Mouse (Mus musculus) myocyte (in vitro differentiated cells): ENCODE measurements around the gene Kif5c. TPM values are rescaled to one million over a fixed set of nuclear protein-coding genes. Genes with fewer than 3 reads are reported as not detected.
A peak's percentile ranks its signal among the peaks of the same experiment; 100 is the strongest.

Source experiments
- H3K27me3 ChIP-seq: one replicate; pipeline ENCODE4 v1.6.1; 2011; ENCODE audit not compliant: control insufficient read depth, insufficient read depth, insufficient read length
- H3K36me3 ChIP-seq: one replicate; pipeline ENCODE4 v1.6.1; 2011; ENCODE audit not compliant: control insufficient read depth, insufficient read depth
- H3K4me2 ChIP-seq: one replicate; pipeline ENCODE4 v1.6.1; 2011; ENCODE audit warnings: low read depth, control low read depth
- H3K4me3 ChIP-seq: one replicate; pipeline ENCODE4 v1.5.1; 2011; ENCODE audit warnings: mild to moderate bottlenecking, control low read depth, moderate library complexity
- H3K79me2 ChIP-seq: one replicate; pipeline ENCODE4 v1.6.1; 2011; ENCODE audit not compliant: control insufficient read depth, insufficient read depth
- H3ac ChIP-seq: one replicate; pipeline ENCODE4 v1.6.1; 2011; ENCODE audit not compliant: control insufficient read depth, insufficient read length
- CEBPB ChIP-seq: IDR thresholded peaks from 2 replicates; pipeline ENCODE4 v1.6.1; 2011; ENCODE audit warnings: mild to moderate bottlenecking, moderate library complexity; ENCODE audit not compliant: poor library complexity, insufficient read depth, severe bottlenecking
- E2F4 ChIP-seq: IDR thresholded peaks from one replicate; pipeline ENCODE4 v1.6.1; 2011; ENCODE audit warnings: mild to moderate bottlenecking, control low read depth, moderate library complexity; ENCODE audit not compliant: insufficient read depth
- MAX ChIP-seq: IDR thresholded peaks from one replicate; pipeline ENCODE4 v1.6.1; 2011; ENCODE audit warnings: low read depth, mild to moderate bottlenecking, control low read depth
- MYOD1 ChIP-seq, 3 experiments: IDR thresholded peaks; one replicate each; pipeline ENCODE4 v1.6.1; 2011; ENCODE audit warnings: control low read depth in 2 of 3, low read depth in 2 of 3, mild to moderate bottlenecking in 2 of 3, moderate library complexity in 1 of 3; ENCODE audit not compliant: insufficient read length in 2 of 3, control insufficient read depth in 1 of 3
- MYOG ChIP-seq, 3 experiments: IDR thresholded peaks; one replicate each; pipeline ENCODE4 v1.6.1; 2011; ENCODE audit warnings: control low read depth in 2 of 3, low read depth in 2 of 3, mild to moderate bottlenecking in 2 of 3; ENCODE audit not compliant: insufficient read length in 2 of 3, control insufficient read depth in 1 of 3, insufficient read depth in 1 of 3
- POLR2A ChIP-seq: IDR thresholded peaks from one replicate; pipeline ENCODE4 v1.6.1; 2011; ENCODE audit warnings: low read depth, mild to moderate bottlenecking, control low read depth, moderate library complexity; ENCODE audit not compliant: insufficient read length
- POLR2AphosphoS2 ChIP-seq: IDR thresholded peaks from one replicate; pipeline ENCODE4 v1.6.1; 2011; ENCODE audit warnings: low read depth, control low read depth; ENCODE audit not compliant: insufficient read length
- REST ChIP-seq: IDR thresholded peaks from one replicate; pipeline ENCODE4 v1.6.1; 2011; ENCODE audit warnings: mild to moderate bottlenecking, control low read depth, moderate library complexity; ENCODE audit not compliant: insufficient read depth, insufficient read length
- SRF ChIP-seq: IDR thresholded peaks from one replicate; pipeline ENCODE4 v1.6.1; 2011; ENCODE audit warnings: low read depth; ENCODE audit not compliant: control insufficient read depth, insufficient read length
- TCF12 ChIP-seq: IDR thresholded peaks from one replicate; pipeline ENCODE4 v1.6.1; 2011; ENCODE audit warnings: mild to moderate bottlenecking, control low read depth; ENCODE audit not compliant: poor library complexity, insufficient read depth, severe bottlenecking
- TCF3 ChIP-seq: IDR thresholded peaks from one replicate; pipeline ENCODE4 v1.6.1; 2011; ENCODE audit warnings: low read depth, control low read depth; ENCODE audit not compliant: insufficient read length
- USF1 ChIP-seq: IDR thresholded peaks from one replicate; pipeline ENCODE4 v1.6.1; 2011; ENCODE audit warnings: low read depth, mild to moderate bottlenecking, control low read depth, moderate library complexity
- polyA plus RNA-seq: library from polyadenylated mRNA; unstranded; fragments of >200 nt; fragmentation: generic; extraction: Trizol; gene quantifications from one replicate; pipeline ENCODE4 v1.2.1, GENCODE M21; 2012; ENCODE audit warnings: missing spikeins

The Kif5c gene
- 6.2 TPM for polyA plus RNA-seq

DNA sequence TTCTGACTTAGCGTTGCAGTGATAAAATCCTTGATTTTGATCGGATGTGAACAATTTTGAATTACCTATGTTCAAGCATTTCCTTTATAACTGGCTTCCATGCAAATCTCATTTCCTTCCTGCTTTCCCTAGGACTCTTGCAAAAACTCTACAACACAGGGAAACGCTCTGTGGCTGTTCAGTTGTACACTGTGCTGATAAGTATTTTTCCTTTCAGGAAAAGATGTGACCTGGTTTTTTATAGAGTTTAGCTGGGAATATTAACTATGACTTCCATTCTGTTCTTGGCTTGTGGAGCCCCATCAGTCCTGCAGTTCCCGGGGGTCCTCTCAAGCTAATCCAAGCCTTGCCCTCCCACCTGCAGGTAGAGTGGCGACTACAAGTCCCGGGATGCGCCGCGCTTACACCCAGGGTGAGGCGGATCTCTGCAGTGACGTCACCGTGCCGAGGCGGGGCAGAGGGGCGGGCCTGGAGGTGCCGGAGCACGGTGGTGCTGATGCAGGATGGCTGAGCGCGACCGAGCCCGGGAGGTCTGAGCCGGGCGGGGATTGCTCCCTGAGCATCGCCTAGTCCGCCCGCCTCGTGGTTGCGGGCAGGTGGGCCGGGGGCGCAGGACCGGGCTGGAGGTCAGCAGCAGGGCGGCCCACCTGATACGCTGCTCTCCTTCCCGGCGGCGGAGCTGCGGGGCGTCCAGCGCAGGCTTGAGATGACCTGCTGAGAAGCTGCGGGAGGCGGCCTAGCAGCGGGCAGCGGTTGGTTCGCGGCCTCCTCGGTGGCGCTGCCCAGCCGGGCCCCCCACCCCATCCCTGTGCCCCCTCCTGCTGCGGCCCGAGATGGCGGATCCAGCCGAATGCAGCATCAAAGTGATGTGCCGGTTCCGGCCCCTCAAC, at the start of gene Kif5c:
Kif5c (plus strand) TSS at position 470 of the 890 bp plus-strand sequence.
- H3K36me3 ChIP-seq, result no peaks in the 10 kb centered on the region
- peak within 1 kb of the TSS; percentile 19 for H3K4me3 ChIP-seq
- peak within 1 kb of the TSS; percentile 92 for H3K4me2 ChIP-seq
- no peak within 1 kb of the TSS for H3ac ChIP-seq
- no peaks in the 10 kb centered on the region for H3K79me2 ChIP-seq
- peak; percentile 56 for TF ChIP-seq POLR2A
- TF ChIP-seq TCF3, result no peak
- TF ChIP-seq TCF12, result no peak
- no peaks in the 10 kb centered on the region for H3K27me3 ChIP-seq

DNA sequence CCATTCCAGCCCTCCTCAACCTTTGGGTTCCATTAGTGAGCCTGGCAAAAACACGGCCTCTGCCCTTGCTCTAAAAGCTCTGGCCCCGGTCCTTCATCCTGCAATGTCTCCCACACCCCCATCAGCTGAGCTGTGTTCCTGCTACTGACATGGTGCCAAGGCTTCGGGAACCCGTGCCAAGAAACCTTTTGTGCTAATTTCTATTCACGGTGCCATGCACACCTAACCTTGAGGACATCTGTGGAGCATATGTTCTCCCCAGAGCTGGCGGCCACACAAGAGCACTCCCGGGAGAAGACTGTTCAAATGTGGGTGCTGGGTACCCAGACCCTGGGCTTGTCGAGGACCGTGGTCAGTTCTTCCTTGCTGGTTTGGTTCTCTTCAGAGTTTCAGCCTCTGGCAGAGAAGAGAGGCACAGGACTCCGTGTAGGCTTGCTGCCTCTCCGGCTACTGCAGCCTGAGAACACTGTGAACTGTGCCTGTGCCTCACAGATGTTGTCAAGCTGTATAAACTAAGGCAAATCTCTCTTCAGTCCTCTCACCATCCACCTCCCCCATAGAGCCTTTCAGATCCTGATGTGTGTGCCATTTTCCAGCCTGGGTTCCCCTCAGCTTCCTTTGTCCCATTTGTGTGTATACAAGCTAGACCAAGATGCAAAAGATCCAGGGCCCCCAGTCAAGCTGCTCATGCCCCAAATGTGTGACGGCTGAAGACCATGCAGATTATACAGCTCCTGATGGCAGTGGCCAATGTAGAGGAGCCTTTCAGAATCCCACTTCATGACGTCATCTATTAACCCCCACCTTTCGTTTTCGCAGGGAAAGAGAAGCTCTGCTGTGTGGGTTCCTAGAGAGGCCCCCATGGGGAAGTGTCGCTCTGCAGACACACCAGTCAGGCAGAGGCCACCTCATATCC, 49.0 kb upstream of the Kif5c start:
- TF ChIP-seq TCF3 (no peak), POLR2AphosphoS2 (no peak), REST (no peak), CEBPB (no peak), POLR2A (no peak), MAX (no peak), TCF12 (no peak)
- no peak overlapping the region for H3ac ChIP-seq
- H3K36me3 ChIP-seq, result no peaks in the 10 kb centered on the region
- H3K27me3 ChIP-seq, result no peaks in the 10 kb centered on the region
- H3K4me3 ChIP-seq, result no peak overlapping the region
- no peak overlapping the region for H3K4me2 ChIP-seq
- H3K79me2 ChIP-seq, result no peaks in the 10 kb centered on the region

DNA sequence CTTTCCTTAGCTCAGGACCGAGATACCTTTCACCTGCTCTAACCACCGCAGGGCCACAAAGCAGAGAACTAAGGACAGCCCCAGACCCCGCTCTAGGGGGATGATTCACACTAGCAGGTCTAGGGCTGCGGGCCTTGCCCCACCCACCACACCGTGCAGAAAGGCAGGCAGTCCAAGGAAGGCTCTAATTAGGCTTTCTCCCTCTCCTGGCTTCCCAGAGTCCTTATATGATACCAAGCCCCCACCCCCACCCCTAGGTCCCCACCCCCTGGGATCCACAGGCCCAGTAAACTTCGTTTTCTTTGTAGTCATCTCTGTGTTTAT, 48.4 kb upstream of the Kif5c start:
- no peaks in the 10 kb centered on the region for H3K36me3 ChIP-seq
- H3K27me3 ChIP-seq, result no peaks in the 10 kb centered on the region
- no peak for TF ChIP-seq TCF3
- no peak for TF ChIP-seq TCF12
- TF ChIP-seq MYOD1 (IDR thresholded peaks at IDR 0.05; ENCODE audit: control insufficient read depth in 1 of 3, insufficient read length in 2 of 3, low read depth in 2 of 3), result no peak
- no peak for TF ChIP-seq MAX
- no peak for TF ChIP-seq SRF
- TF ChIP-seq REST, result no peak
- no peak for TF ChIP-seq POLR2A
- no peak for TF ChIP-seq E2F4
- TF ChIP-seq POLR2AphosphoS2, result no peak
- H3K4me2 ChIP-seq, result peak overlapping the region; percentile 42
- H3ac ChIP-seq, result no peak overlapping the region
- H3K79me2 ChIP-seq, result no peaks in the 10 kb centered on the region
- H3K4me3 ChIP-seq, result no peak overlapping the region

DNA sequence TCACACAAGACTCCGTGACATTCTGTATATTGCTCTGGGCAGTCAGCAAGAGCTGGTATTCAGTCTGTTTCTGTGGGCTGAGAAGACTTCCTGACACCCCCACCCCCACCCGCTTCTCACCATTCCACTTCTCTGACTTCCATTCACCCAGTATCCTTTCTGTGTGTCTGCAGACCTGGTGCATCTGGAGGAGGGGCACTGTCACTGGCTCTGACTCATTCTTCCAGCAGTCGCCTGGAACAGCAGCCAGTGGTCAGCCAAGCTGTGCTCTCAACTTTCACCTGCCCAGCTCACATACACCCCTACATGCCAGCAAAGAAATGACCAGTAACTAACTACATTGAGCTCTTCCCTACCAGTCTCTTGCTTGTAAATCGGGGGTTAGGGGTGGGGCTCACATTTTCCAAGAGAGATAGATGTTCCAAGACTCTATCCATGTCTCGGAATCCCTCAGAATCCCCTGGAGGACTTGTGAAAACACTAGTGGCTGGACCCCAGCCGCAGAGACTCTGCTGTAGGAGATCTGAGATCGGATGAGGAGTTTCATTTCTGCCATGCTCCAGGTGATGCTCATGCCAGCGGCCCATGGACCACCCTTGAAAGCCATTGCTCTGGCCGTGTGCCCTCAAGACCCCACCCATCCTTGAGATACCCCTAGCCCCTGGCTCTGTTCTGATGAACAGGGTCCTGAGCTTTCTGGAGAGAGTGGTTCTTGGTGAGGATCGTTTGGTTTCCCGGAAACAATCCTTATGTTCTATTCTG, 47.8 kb upstream of the Kif5c start:
- Histone ChIP-seq H3ac (no peak overlapping the region), H3K4me2 (peak overlapping the region; percentile 42), H3K79me2 (no peaks in the 10 kb centered on the region), H3K27me3 (no peaks in the 10 kb centered on the region), H3K36me3 (no peaks in the 10 kb centered on the region), H3K4me3 (no peak overlapping the region)
- TF ChIP-seq MYOD1 (IDR thresholded peaks at IDR 0.05; ENCODE audit: control insufficient read depth in 1 of 3, insufficient read length in 2 of 3, low read depth in 2 of 3) (peak in 2 of 3 experiments; percentile 27 to 76), CEBPB (no peak), E2F4 (no peak), POLR2A (no peak), TCF12 (no peak), POLR2AphosphoS2 (no peak), TCF3 (no peak), MAX (no peak), USF1 (no peak), REST (no peak), SRF (no peak), MYOG (IDR thresholded peaks at IDR 0.05; ENCODE audit: control insufficient read depth in 1 of 3, insufficient read depth in 1 of 3, insufficient read length in 2 of 3, low read depth in 2 of 3) (peak in 2 of 3 experiments; percentile 23 to 59)
